Mouse (Mus musculus): Measurements from ENCODE around the gene Nprl3.

- TF ChIP-seq POLR2A (IDR thresholded peaks at IDR 0.05; ENCODE audit: insufficient read depth, low read depth, low read length) (no peak), EP300 (IDR thresholded peaks at IDR 0.05; ENCODE audit: insufficient read depth, low read depth, low read length) (no peak), CTCF (IDR thresholded peaks at IDR 0.05) (no peak)
These were observed 48.9 kb downstream of the Nprl3 start for GRCm38 (mm10) chr11:32218501-32219050.
